In the genomic region with DNA sequence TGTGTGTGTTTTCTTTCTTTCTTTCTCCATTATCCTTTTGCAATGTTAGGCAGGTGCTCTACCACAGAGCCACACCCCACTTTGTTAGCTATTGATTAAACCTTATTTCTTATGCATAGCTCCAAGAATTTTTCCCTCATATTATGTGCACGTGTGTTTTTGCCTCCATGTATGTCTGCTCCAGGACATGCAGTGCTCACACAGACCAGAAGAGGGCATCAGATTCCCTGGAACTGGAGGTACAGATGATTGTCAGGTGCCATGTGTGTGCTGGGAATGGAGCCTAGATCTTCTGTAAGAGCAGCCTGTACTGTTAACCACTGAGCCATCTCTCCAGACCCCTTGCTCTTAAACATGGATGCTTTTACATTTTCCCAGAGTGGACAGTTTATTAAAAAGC, we compare ENCODE assay signal across 23 mouse cellular contexts.
DNase-seq lines count a peak whose midpoint lies in the region; ATAC-seq and TF ChIP-seq lines count a peak whose summit lies in the region.
"Had no signal": no experiment of that assay in that cellular context is flagged by ENCODE, and none has a peak within 500 bp of the region (broad histone marks: within the 10 kb centered on the region; RNA-seq: fewer than 3 reads in every experiment).

No protein-coding gene starts in this region.

- TF ChIP-seq EP300 in lung, postnatal 0 days (IDR thresholded peaks at IDR 0.05), result no peak

- no peak overlapping the region for H3K9ac ChIP-seq in intestine, postnatal 0 days (ENCODE audit: low read depth, low read length)
- no peak overlapping the region for H3K9ac ChIP-seq in intestine, embryonic 16.5 days (ENCODE audit: low read depth, low read length)
- H3K9ac ChIP-seq in lung, postnatal 0 days (replicated peaks; ENCODE audit: low read depth), result no peak overlapping the region
- no peak overlapping the region for H3K9ac ChIP-seq in ES-E14 (ENCODE audit: insufficient read depth, low read depth, low read length, poor library complexity, severe bottlenecking)
- H3K9ac ChIP-seq: embryonic facial prominence, embryonic 12.5 days; hindbrain, embryonic 12.5 days; midbrain, embryonic 12.5 days; neural tube, embryonic 13.5 days had no signal

- ATAC-seq in intestine, postnatal 0 days, result no peak
- no peak for ATAC-seq in intestine, embryonic 16.5 days
- ATAC-seq in lung, postnatal 0 days, result no peak
- no peak for ATAC-seq in granulocyte monocyte progenitor cell, adult 5-6 weeks (replicated peaks; ENCODE audit: poor library complexity, severe bottlenecking)
- ATAC-seq: forebrain, embryonic 14.5 days had no signal

- TF ChIP-seq POLR2A in cortical plate, adult 2 months (IDR thresholded peaks at IDR 0.05; ENCODE audit: extremely low read depth, insufficient read depth, low read length), result no peak

- H3K27me3 ChIP-seq in intestine, postnatal 0 days (replicated peaks; ENCODE audit: control insufficient read depth, insufficient read depth, low read length), result no peaks in the 10 kb centered on the region
- H3K27me3 ChIP-seq in intestine, embryonic 16.5 days (replicated peaks; ENCODE audit: control insufficient read depth, insufficient read depth, low read length), result no peaks in the 10 kb centered on the region
- H3K27me3 ChIP-seq in lung, postnatal 0 days (replicated peaks; ENCODE audit: insufficient read depth, low read length), result no peaks in the 10 kb centered on the region
- H3K27me3 ChIP-seq: embryonic facial prominence, embryonic 12.5 days; hindbrain, embryonic 12.5 days; neural tube, embryonic 13.5 days had no signal

- H3K9me3 ChIP-seq in intestine, postnatal 0 days (ENCODE audit: control insufficient read depth), result no peaks in the 10 kb centered on the region
- H3K9me3 ChIP-seq in intestine, embryonic 16.5 days (ENCODE audit: control insufficient read depth, low read length), result no peaks in the 10 kb centered on the region
- H3K9me3 ChIP-seq in lung, postnatal 0 days (ENCODE audit: low read length), result no peaks in the 10 kb centered on the region
- H3K9me3 ChIP-seq in ES-E14 (ENCODE audit: control insufficient read depth, insufficient read depth, low read depth, low read length), result no peaks in the 10 kb centered on the region
- H3K9me3 ChIP-seq: embryonic facial prominence, embryonic 12.5 days; heart, embryonic 10.5 days; hindbrain, embryonic 12.5 days; limb, embryonic 10.5 days; midbrain, embryonic 12.5 days; neural tube, embryonic 13.5 days had no signal

- in situ Hi-C loops in ES-E14 (cut with MboI; ENCODE audit: low sequenced_read_pairs in 2 of 2, unreplicated experiment in 2 of 2), result no loop called here

- DNase-seq in lung, postnatal 0 days (ENCODE audit: low spot score), result no peak
- no peak for DNase-seq in lung, postnatal 4 days
- peak; percentile 12 for DNase-seq in ES-E14 (ENCODE audit: low read depth, low spot score)
- DNase-seq: B cell, adult 2 months; cerebellum, adult 9-10 months; gastrocnemius, postnatal 36 days; heart, postnatal 10 days; kidney, postnatal 10 days; lung, adult 2 months; thymus, adult 2 months had no signal

- H3K36me3 ChIP-seq in intestine, postnatal 0 days (ENCODE audit: control insufficient read depth, insufficient read depth), result no peaks in the 10 kb centered on the region
- no peaks in the 10 kb centered on the region for H3K36me3 ChIP-seq in intestine, embryonic 16.5 days (ENCODE audit: control insufficient read depth, insufficient read depth, low read length)
- no peaks in the 10 kb centered on the region for H3K36me3 ChIP-seq in lung, postnatal 0 days (ENCODE audit: insufficient read depth, low read length)
- no peaks in the 10 kb centered on the region for H3K36me3 ChIP-seq in ES-E14 (ENCODE audit: control insufficient read depth, insufficient read depth, low read length, poor library complexity, severe bottlenecking)
- H3K36me3 ChIP-seq: embryonic facial prominence, embryonic 12.5 days; heart, embryonic 10.5 days; hindbrain, embryonic 12.5 days; limb, embryonic 10.5 days; midbrain, embryonic 12.5 days; neural tube, embryonic 13.5 days had no signal

- TF ChIP-seq CTCF in intestine, postnatal 0 days (IDR thresholded peaks at IDR 0.05; ENCODE audit: low read depth), result peak; percentile 44
- peak; percentile 50 for TF ChIP-seq CTCF in lung, postnatal 0 days (IDR thresholded peaks at IDR 0.05)
- 0 out of 2 replicates have a peak, but pooled peaks have one; percentile 7 for TF ChIP-seq CTCF in cortical plate, adult 2 months (IDR thresholded peaks at IDR 0.05; ENCODE audit: extremely low read depth, insufficient read depth, low read length)

- 86% methylated on average over 1 of the region's 1 CpGs for WGBS in intestine, postnatal 0 days
- 71% methylated on average over 1 of the region's 1 CpGs for WGBS in intestine, embryonic 16.5 days
- WGBS in lung, postnatal 0 days, result 81% methylated on average over 1 of the region's 1 CpGs

- no peak overlapping the region for H3K27ac ChIP-seq in intestine, postnatal 0 days (ENCODE audit: low read depth, low read length)
- no peak overlapping the region for H3K27ac ChIP-seq in intestine, embryonic 16.5 days (ENCODE audit: low read length)
- no peak overlapping the region for H3K27ac ChIP-seq in lung, postnatal 0 days (ENCODE audit: low read length)
- no peak overlapping the region for H3K27ac ChIP-seq in ES-E14 (ENCODE audit: insufficient read depth, low read depth, low read length, poor library complexity, severe bottlenecking)
- H3K27ac ChIP-seq in cortical plate, adult 2 months (ENCODE audit: insufficient read depth, low read length), result no peak overlapping the region
- H3K27ac ChIP-seq: embryonic facial prominence, embryonic 12.5 days; heart, embryonic 10.5 days; hindbrain, embryonic 12.5 days; limb, embryonic 10.5 days; midbrain, embryonic 12.5 days; neural tube, embryonic 13.5 days had no signal

- no peak overlapping the region for H3K4me3 ChIP-seq in intestine, postnatal 0 days (ENCODE audit: low read depth, low read length)
- no peak overlapping the region for H3K4me3 ChIP-seq in intestine, embryonic 16.5 days (ENCODE audit: low read length)
- H3K4me3 ChIP-seq in lung, postnatal 0 days (ENCODE audit: low read depth, low read length), result no peak overlapping the region
- H3K4me3 ChIP-seq in ES-E14 (ENCODE audit: insufficient read depth in 1 of 2, low read depth in 1 of 2, low read length in 2 of 2, poor library complexity in 1 of 2, severe bottlenecking in 1 of 2), result no peak overlapping the region
- no peak overlapping the region for H3K4me3 ChIP-seq in cortical plate, adult 2 months (ENCODE audit: insufficient read depth, low read length)
- H3K4me3 ChIP-seq: embryonic facial prominence, embryonic 12.5 days; erythroblast, embryonic 14.5 days; heart, embryonic 10.5 days; hindbrain, embryonic 12.5 days; limb, embryonic 10.5 days; midbrain, embryonic 12.5 days; neural tube, embryonic 13.5 days had no signal

- H3K4me2 ChIP-seq in intestine, postnatal 0 days (replicated peaks; ENCODE audit: low read depth), result no peak overlapping the region
- no peak overlapping the region for H3K4me2 ChIP-seq in intestine, embryonic 16.5 days (ENCODE audit: low read depth, low read length)
- no peak overlapping the region for H3K4me2 ChIP-seq in lung, postnatal 0 days (replicated peaks; ENCODE audit: low read depth, low read length)
- H3K4me2 ChIP-seq: embryonic facial prominence, embryonic 12.5 days; hindbrain, embryonic 12.5 days; liver, embryonic 11.5 days; midbrain, embryonic 12.5 days; neural tube, embryonic 13.5 days had no signal

- H3K4me1 ChIP-seq in intestine, postnatal 0 days (replicated peaks; ENCODE audit: control insufficient read depth, insufficient read depth, low read length), result no peaks in the 10 kb centered on the region
- no peaks in the 10 kb centered on the region for H3K4me1 ChIP-seq in intestine, embryonic 16.5 days (ENCODE audit: control insufficient read depth, insufficient read depth, low read length)
- no peaks in the 10 kb centered on the region for H3K4me1 ChIP-seq in lung, postnatal 0 days (ENCODE audit: insufficient read depth, low read depth, low read length)
- no peaks in the 10 kb centered on the region for H3K4me1 ChIP-seq in ES-E14 (ENCODE audit: control insufficient read depth in 2 of 2, insufficient read depth in 2 of 2, low read length in 2 of 2, poor library complexity in 1 of 2)
- H3K4me1 ChIP-seq in cortical plate, adult 2 months (ENCODE audit: control insufficient read depth, insufficient read depth, low read length), result no peaks in the 10 kb centered on the region
- H3K4me1 ChIP-seq: embryonic facial prominence, embryonic 12.5 days; heart, embryonic 10.5 days had no signal

TF ChIP-seq in ES-E14, 5 proteins besides CTCF, POLR2A, EP300 and RAD21:
- TF ChIP-seq ZC3H11A (IDR thresholded peaks at IDR 0.05; ENCODE audit: borderline replicate concordance, low read depth, low read length), result no peak; the same call in 1 of the 2 replicates
- TF ChIP-seq CHD2 (IDR thresholded peaks at IDR 0.05; ENCODE audit: low read depth, low read length), result no peak
